Mouse (Mus musculus) A20 (cell line): Measurements from ENCODE around the gene 2010111I01Rik.
"Not testable (repeated sequence)": the region's sequence is repeated elsewhere in the genome, so short reads cannot be mapped to it uniquely, and the experiment has no call there.

ENCODE experiments used
- DNase-seq: peaks from one replicate; pipeline ENCODE4 v3.0.0-alpha.2; 2011; ENCODE audit warnings: low read depth, low spot score

2010111I01Rik gene

DNA sequence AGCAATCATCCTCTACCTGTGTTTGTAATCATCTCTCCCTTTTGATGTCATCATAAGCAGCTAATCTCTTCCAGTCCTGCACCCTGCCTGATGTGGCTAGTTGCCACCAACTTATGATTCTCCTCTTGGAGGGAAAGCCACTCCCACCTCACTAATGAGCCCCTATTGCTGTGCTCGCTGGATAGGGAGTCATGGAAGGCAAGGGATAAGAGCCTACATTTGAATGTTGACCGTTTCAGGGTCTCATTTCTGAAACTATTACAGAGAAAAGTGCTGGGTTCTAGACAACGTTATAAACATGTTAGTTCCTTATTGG lies 109.9 kb downstream of the 2010111I01Rik start:
- no peak for DNase-seq

DNA sequence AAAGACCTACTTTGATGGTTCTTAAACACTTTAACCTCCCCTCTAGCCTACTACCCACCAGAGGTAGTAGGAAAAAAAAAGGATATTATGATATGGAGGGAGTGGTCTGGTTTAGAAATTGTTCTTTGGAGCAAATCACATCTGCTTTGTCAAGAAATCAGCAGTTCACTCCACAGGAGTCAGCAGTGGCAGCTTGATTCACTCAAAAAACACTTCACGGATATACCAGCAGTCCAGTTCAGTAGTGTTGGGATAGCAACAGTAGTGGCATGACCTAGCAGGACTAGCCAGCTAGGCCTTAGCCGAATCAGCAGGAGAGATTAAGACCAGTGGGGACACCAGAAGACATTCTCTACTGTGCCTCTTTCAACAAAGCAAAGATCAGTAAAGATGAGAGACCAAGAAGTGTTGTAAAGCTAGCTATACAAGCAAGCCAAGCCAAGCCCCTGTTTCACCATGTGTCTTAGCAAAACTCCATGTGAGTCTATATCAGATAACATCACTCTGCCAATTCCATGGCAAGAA lies 110.7 kb downstream of the 2010111I01Rik start:
- no peak for DNase-seq

DNA sequence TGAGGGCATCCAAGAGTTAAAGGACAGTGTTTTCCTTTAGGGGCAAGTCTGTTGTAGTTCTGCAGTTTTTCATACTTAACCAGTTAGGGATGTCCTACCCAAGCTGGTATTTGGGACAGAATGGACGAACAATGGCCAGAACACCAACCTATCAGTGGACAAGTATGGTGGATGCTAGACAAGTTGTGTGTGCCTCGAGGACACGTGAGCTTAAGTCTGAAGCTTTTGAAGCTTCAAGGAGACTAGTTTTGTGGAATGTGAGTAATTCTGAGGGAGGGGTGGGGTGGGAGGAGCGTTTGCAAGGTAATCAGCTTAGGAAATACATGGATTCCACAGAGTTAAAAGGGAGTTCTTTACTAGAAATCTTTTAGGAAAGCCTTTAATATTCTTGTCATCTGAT lies 115.5 kb downstream of the 2010111I01Rik start:
- DNase-seq: no peak

DNA sequence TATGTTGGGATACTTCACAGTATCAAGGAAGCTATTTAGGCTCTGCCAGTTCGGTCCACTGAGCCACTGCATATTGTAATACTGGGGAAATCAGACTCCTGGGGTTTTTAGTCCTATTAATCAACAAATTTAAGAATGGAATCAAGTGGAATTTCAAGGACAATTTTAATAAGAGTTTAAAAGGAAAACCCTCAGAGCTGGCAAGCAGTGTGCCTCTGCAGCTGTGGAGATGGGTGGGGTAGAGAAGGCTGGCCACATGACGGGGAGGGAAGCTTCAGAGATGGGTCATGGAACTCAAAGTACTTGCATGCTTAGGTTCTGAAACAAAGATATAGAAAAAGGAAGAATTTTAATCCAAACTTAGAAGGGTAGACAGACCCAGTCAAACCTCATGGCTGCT lies 116.1 kb downstream of the 2010111I01Rik start:
- no peak for DNase-seq

DNA sequence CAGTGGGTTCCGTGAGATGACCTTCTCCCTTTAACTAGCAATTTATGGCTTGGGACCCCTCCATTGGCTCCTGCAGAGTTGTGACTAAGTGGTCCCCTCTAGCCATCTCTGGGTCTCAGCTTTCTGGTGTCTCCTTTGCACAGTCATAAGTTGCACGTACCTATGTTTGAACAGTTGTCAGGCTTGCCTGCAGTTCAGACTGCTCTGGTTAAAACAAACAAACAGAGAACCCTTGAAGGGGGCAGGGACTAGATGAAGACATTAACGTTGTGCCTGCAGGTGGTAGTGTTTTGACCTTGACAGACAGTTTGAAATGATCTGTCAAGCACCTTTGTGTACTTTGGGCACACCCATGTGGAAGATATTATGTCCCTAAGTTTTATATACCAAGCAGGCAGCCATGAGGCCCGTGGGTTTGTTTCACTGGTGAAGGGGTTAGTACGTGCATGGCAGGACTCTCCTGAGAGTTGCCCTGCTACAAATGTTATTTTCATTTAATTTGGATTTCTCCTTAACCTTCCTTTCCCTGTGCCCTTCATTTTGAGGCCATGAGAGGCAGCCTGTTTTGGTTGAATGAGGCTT lies 118.0 kb downstream of the 2010111I01Rik start:
- no peak for DNase-seq

DNA sequence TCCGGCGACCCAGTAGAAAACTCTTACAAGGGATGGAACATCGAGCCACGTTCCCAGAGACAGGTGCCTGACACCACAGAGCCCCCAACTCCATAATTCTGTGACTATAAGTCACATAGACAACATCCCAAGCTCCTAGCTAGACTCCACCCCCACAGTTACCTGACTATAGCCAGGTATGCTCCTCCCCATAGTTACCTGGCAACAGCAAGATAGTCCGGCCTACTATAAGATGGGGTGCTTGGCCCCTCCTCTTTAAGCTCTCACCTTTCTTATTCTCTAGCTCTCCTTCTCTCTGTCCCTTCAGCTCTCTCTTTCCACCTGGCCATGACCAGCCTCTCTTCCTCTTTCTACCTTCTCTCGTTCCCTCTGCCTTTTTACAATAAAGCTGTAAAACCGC lies 118.4 kb downstream of the 2010111I01Rik start:
- not testable (repeated sequence) for DNase-seq

DNA sequence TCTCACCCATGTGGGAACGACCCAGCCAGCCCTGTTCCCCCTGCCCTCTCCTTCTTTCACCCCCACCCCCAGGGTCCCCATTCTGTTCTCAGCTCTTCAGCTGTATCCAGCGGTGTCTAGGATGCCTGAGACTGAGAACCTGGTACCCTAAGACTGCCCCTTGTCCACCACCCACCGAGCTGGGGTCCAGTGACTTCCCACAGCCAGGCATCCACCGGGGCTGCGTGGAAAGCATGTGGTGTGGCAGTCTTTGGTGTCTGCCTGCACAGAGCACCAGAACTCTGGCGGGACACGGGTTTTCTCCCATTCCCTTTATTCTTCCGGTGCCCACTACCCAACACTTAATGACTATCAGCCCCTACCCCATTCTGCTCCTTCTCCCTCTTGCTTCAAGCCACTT lies 119.0 kb downstream of the 2010111I01Rik start:
- no peak for DNase-seq

DNA sequence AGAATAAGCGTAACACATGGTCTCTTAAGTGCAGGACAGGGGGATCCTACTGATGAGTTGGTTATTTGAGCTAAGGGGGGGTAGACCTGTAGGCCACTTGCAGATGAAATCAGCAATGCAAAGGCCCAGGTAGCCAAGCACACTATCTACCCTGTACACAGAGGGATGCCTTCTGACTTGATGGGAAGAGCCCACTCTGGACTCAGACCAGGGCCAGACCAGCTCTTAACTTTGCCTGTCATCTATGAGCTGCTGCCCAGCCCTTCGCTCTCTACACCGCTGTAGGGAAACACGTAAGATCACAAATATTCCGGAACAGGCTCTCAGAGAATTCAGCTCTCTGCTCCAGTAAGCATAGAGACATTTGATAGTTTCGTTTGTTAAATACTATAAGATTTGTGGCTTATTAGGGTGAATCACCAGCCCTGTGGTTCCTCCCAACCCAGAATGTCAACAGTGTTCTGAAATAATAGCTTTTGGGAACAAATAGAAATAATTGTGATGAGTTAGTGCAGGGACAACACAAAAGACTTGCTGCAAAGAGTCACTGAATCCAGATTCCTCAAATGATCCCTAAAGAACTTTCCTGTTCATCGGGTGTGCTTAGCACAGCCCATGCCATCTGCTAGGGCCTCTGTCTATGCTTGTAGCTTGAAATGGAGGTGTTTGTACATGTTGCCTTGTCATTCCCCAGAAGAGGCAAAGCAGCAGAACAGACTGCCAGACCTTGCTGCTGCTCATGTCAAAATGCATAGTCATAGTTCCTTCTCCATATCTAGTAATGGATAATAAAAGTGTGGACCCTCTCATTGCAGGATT lies 123.4 kb downstream of the 2010111I01Rik start:
- DNase-seq: no peak

DNA sequence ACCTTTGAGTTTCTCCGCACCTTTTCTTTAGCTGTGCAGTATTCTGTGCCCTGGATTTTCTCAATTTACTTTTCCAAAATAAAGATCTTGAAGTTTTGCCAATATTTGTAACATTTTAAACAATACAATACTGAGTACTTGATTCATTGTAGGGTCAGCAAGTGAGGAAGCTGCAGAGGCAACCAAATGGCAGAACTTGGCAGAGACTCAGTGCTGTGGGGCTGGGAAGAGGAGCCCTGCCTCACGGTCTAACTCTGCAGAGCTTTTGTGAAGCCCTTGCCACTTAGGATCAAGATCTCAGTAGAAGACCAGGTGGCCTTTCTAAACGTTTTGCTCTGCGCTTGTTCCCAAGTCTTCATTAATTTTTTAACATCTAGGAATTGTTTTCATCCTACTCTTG lies 124.8 kb downstream of the 2010111I01Rik start:
- DNase-seq: no peak

DNA sequence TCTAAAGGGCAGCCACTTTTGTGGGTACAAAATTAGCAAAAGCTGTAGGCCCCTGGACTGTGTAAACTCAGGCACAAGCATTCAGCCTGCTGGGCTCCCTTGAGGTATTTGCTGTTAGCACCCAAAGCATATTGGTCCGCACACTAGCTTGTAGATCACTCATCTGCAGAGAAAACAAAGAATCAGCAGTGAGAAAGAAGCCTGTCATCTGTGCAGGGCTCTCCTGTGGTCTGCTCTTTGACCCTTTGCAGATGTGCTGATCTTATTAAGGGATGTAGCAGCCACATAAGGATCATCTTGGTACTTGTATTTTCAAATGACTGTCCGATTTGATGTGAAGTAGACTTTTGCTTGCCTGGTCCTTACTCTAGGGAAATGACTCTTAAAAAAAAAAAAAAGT lies 126.6 kb downstream of the 2010111I01Rik start:
- DNase-seq: no peak

DNA sequence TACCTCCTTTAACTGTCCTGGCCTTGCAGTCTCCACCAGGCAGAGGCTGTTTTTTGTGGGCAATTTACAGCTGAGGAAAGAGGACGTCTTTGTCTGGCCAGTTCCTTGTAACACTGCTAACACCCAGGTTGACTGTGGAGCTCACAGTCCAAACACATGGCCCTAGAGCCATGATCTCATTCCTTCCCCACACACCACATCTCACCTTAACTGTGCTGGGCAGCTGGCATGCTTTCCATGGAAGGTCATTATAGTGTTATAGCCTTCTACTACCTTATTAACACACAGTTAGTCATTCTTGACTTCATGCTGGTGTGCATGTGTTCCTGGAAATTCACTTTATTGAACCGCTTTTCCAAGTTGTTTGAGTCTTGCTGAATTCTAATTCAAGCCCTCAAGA lies 127.6 kb downstream of the 2010111I01Rik start:
- DNase-seq: no peak

DNA sequence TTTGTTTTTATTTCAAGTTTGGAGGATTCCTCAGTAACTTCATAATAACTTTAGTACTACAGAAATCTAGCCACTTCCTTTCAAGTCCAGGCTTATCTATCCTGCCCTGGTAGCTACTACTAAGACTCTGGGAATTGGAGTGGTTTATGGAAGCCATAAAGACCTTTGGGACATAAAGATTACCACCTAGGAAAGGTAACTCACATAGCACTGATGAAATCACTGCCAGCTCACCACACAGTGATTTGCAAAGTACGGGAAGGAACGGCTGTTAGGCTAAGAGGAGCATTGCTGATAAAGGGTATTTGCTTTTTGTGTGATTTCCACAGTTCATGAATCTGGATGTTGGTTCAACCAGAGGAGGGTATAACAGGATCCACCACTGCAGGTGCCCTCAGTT lies 128.2 kb downstream of the 2010111I01Rik start:
- DNase-seq: no peak

DNA sequence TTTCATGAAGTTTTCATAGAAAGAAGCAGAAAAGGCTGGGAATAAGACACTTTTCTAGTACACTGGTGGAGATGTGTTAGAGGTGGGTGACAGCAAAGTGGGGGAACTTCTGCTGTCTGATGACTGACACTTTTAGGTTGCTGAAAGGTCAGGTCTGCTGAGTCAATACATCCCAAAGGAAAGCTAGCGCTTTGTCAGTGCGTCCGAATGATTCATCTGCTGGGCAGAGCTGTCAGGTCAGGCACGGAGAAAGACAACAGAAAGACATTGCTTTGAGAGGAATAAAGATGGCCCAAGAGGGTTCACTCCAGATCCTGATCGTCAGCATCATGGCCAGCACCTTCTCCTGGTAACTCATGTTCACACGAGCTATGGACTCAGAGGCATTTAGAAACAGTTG lies 128.9 kb downstream of the 2010111I01Rik start:
- no peak for DNase-seq

DNA sequence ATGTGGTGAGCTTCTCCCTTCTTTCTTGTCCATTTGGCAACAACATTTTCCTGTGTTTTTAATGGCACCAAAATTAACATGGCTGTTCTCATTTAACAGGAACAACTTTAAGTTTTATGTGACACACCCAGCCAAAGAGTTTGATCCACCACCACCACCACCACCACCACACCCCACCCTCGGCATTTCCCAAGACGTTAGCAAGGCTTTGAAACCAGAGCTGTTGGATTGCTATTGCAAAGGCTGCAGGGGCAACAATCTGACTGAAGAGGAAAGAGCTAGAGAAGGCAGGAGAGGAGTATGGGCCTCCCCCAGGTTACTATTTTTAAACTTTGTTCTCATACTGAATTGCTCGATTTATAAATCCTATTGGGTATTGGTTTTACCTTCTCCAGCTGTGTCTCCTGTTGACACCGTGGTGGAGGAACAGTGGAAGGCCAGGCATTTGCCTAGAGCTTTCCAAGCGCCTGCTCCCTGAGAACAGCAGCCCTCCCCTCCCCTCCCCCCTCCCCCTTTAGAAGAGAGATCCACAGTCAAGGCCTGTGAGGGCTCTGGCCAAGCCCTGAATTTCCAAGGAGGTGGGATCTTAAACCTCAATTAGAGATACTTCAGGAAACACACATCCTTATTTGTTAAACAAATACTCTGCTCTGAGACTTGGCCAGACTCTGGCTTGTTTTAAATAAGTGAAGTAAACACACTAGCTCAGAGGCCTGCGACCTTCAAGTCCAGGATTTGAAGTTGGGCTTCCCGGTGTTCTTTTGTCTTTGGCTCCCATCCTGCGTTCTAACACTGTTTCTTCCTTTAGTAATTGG lies 129.8 kb downstream of the 2010111I01Rik start:
- no peak for DNase-seq

DNA sequence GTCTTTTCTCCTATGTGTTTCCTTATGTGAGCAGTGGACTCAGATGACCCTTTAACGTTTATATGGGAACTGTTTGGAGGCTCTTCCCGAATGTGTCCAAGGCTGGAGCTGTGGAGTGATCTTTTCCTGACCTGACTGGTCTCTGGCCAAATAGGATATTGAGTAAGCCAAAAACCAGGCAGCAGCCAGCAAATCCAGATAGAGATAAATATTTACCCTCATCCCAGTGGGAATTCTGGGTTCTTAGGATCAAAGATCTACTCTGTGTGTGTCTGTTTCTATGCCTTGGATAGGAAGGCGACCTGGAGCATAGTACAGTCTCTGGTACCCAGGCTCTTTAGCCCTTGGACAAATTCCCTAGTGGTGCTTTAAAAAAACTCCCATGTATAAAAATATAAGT lies 132.1 kb downstream of the 2010111I01Rik start:
- DNase-seq: no peak

DNA sequence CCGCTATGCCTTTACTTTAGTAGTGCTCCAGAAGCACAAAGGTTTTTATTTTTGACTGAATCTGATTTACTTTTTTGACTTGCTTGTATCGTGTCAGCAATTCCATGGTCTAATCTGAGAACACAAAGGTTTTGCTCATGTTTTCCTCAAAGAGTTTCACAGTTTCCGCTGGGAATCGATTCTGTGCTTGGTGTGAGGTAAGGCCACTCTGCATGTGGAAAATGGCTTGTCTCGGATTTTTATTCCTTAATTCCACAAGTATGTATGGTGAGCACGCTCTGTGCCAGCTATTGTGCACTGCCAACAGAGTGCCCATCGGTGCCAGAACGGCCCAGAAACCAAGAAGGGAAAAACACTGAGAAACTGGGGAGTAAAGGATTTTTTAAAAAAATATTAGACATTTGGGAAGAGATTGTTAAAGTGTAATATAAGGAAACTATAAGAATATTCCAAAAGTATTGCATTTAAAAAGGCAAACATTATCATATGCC lies 132.8 kb downstream of the 2010111I01Rik start:
- no peak for DNase-seq

DNA sequence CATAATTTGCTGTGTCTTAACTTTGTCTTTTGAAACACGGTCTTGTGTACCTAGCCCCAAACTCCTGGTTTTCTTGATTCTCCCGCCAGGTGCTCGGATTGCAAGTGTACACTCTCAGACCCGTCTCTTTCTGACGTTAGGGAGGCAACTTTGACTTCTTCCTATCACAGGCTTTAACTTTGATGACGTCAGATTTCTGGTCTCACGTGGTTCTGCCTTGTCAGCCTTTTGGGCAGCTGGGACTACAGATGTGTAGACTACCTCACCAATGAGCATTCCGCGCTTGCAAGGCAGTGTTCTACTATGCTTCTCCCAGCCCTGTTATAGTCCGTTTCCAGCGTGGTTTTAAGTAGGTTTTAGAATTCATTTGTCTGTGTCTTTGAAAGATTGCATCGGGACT lies 137.1 kb downstream of the 2010111I01Rik start:
- DNase-seq: no peak

DNA sequence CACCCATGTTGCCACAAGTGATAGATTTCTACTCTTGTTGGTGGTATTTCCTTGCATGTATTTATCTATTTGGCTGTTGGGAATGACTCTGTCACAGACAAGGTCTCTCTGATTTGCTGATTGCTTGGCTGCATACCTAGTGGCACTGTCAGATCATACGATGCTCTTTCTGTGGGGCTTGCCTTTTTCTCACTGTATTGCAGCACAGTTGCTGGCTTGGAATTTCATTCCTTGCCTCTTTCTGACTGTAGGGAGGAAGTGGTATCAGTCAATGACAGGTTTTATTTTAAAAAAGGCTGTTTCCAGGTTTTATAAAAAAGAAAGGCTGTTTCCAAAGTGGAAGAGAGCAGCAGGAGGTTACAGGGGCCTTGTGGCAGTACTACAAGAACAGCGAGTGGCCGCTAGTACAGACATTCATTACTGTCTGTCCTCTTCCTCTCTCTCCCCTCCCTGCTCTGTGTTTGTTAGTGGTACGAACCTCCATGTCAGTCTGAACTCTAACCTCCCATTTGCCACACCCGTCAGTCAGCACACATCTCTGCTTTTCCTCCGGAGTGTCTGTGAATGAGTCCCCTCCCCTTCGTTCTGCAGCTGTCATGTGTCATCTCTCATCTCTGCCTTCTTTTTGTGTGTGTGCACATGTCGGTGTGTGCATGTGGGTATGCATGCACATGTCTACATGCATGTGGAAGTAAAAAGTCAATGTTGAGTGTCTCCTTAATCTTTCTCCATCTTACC lies 138.3 kb downstream of the 2010111I01Rik start:
- no peak for DNase-seq

DNA sequence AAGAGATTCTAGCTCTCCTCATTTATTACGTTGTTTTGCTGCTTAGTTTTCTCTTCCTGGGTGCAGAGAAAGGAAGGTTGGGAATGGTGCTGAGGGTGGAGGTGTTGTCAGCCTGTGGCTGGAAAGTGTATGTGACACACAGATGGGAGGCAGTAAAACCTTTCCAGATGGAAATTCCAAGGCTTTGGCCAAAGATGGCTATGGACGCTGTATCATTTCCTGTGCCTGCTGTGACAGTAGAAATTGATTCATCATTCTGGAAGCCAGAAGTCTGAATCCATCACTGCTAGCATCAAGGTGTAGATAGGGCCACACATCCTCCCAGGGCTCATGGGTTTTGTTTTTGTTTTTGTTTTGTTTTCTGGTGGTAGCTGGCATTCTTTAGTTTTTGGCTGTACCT lies 141.9 kb downstream of the 2010111I01Rik start:
- no peak for DNase-seq

DNA sequence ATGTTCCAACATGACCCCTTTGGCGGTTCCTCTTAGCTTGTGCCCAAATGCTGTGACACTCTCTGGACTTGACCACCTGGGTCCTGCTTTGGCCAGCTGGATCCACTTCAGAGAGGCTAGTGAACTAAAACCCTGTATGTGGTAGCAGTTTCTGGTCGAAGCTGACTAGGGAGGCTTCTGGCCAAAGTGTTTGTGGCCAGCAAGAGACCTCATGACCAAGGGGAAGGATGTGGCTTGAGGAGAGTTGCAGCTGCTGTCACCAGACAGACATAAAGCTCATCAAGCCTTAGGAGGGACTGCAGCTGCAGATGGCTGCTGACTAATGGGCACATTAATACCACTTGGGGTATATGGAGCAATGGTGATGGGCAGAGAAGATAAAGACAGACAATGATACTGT lies 143.9 kb downstream of the 2010111I01Rik start:
- no peak for DNase-seq

DNA sequence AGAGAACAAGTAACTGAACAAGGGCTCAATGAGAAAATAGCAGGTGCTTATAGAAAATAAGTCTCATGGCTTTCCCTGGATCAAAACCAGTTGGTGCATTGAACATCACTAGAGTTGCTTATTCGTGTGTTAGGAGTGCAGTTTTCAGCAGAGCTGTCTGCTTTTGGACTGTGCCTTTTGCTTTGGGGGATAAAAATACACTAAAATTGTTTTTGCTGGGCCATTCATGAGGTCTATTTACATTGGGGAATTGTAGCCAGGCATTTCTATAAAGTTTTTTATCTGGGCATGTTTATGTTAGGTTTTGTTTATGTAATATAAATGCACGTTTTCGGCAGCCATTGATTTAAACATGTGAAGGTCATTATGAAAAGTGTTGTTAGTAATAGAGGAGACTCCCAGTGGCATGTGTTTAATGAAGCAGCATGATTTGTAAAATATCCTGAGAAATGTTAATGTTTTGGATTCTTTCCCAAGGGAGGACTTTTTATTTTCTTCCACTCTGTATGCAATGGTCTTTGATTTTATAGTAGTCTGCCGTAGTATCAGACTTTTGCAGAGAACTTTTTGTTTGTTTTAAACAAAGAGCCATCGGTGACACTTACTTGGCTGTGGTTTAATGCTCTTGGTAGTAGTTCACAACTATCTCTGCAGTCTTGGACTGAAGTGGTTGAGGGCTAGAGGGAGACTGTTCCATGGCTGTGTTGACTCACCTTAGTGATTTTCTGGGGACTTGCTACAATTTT lies 146.8 kb downstream of the 2010111I01Rik start:
- no peak for DNase-seq
